Mouse (Mus musculus): ENCODE results near the gene Rab34. TPM values are rescaled to one million over a fixed set of nuclear protein-coding genes. Genes with fewer than 3 reads are reported as not detected.
"Not testable (repeated sequence)": the region's sequence is repeated elsewhere in the genome, so short reads cannot be mapped to it uniquely, and the experiment has no call there.

Rab34 gene
- total and polyA plus RNA-seq, 3 experiments, result 8.2 to 17.2 (median 9.8) TPM

DNA sequence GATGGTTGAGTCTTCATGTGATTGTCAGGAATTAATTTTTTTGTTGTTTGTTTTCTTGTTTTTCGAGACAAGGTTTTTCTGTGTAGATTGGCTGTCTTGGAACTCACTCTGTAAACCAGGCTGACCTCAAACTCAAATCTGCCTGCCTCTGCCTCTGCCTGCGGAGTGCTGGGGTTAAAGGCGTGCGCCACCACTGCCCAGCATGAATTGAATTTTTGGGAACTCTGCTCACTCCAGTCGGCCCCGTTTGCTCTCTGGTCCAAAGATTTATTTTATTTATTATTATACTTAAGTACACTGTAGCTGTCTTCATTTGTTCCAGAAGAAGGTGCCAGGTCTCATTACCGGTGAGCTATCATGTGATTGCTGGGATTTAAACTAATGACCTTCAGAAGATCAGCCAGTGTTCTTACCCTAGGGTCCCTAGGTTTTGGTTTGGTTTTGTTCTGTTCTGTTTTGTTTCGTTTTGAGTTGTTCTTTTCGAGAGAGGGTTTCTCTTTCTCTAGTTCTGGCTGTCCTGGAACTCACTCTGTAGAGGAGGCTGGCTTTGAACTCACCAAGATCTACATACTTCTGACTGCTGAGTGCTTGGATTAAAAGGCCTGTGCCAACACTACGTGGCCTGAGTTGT is 4.2 kb upstream of the Rab34 start:
- Histone ChIP-seq H3K27me3 (ENCODE audit: control insufficient read depth, insufficient read depth, low read length) (no peaks in the 10 kb centered on the region), H3K36me3 (ENCODE audit: control insufficient read depth, insufficient read depth, low read length) (peaks cover 11% of the 10 kb centered on the region), H3K9ac (ENCODE audit: low read depth, low read length) (no peak overlapping the region), H3K4me1 (ENCODE audit: control insufficient read depth, insufficient read depth, low read length) (peaks cover 2% of the 10 kb centered on the region), H3K79me2 (replicated peaks; ENCODE audit: control insufficient read depth, insufficient read depth, low read length) (no peaks in the 10 kb centered on the region), H3K4me3 (peak overlapping the region; percentile 96), H3K27ac (no peak overlapping the region; the same call in 1 of the 2 replicates)
- WGBS, result 51% methylated on average over 10 of the region's 10 CpGs
- TF ChIP-seq POLR2A (IDR thresholded peaks at IDR 0.05; ENCODE audit: insufficient read depth, low read depth, low read length) (no peak), CTCF (IDR thresholded peaks at IDR 0.05) (no peak), EP300 (IDR thresholded peaks at IDR 0.05; ENCODE audit: insufficient read depth, low read depth, low read length) (no peak)
- intact Hi-C loops (cut with DNase I), result no loop called here
- DNase-seq, result no peak

GRCm38 (mm10) chr11:78184702-78185101 is 3.5 kb upstream of the Rab34 start:
- H3K36me3 ChIP-seq (ENCODE audit: control insufficient read depth, insufficient read depth, low read length), result peaks cover 11% of the 10 kb centered on the region
- H3K79me2 ChIP-seq (replicated peaks; ENCODE audit: control insufficient read depth, insufficient read depth, low read length); H3K27me3 ChIP-seq (ENCODE audit: control insufficient read depth, insufficient read depth, low read length); H3K9ac ChIP-seq (ENCODE audit: low read depth, low read length); DNase-seq; H3K4me3 ChIP-seq; H3K27ac ChIP-seq; H3K4me1 ChIP-seq (ENCODE audit: control insufficient read depth, insufficient read depth, low read length); intact Hi-C loops (cut with DNase I): not testable (repeated sequence)
- WGBS, result 92% methylated on average over 6 of the region's 6 CpGs

GRCm38 (mm10) chr11:78189234-78190040 is 1.2 kb downstream of the Rab34 start:
- 0 out of 2 replicates have a peak, but pooled peaks cover 1% of the 10 kb centered on the region for H3K4me1 ChIP-seq (ENCODE audit: control insufficient read depth, insufficient read depth, low read length)
- peak overlapping the region; percentile 78 for H3K9ac ChIP-seq (ENCODE audit: low read depth, low read length)
- peak; percentile 54 to 66 for DNase-seq
- intact Hi-C loops (cut with DNase I), result no loop called here
- H3K79me2 ChIP-seq (replicated peaks; ENCODE audit: control insufficient read depth, insufficient read depth, low read length), result no peaks in the 10 kb centered on the region
- H3K27ac ChIP-seq, result peak overlapping the region; percentile 64
- H3K27me3 ChIP-seq (ENCODE audit: control insufficient read depth, insufficient read depth, low read length), result no peaks in the 10 kb centered on the region
- TF ChIP-seq CTCF (IDR thresholded peaks at IDR 0.05), result no peak
- no peak for TF ChIP-seq EP300 (IDR thresholded peaks at IDR 0.05; ENCODE audit: insufficient read depth, low read depth, low read length)
- no peak for TF ChIP-seq POLR2A (IDR thresholded peaks at IDR 0.05; ENCODE audit: insufficient read depth, low read depth, low read length)
- H3K36me3 ChIP-seq (ENCODE audit: control insufficient read depth, insufficient read depth, low read length), result no peaks in the 10 kb centered on the region
- H3K4me3 ChIP-seq, result peak overlapping the region; percentile 73
- 4% methylated on average over 42 of the region's 42 CpGs for WGBS

DNA sequence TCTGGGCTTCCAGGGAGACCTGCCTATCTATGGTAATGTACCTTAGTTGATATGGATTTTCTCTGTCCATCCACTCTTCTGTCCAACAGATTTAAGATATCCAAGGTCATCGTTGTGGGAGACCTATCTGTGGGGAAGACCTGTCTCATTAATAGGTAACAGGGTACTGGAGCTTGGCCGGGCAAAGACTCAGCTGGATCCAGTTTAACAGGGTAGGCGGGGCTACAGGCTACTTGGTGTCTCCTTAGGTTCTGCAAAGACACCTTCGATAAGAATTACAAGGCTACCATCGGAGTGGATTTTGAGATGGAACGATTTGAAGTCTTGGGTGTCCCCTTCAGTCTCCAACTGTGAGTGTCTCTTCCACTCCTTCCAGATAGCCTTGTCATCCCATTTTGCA is 1.8 kb downstream of the Rab34 start:
- Histone ChIP-seq H3K36me3 (ENCODE audit: control insufficient read depth, insufficient read depth, low read length) (no peaks in the 10 kb centered on the region), H3K27me3 (ENCODE audit: control insufficient read depth, insufficient read depth, low read length) (no peaks in the 10 kb centered on the region), H3K9ac (ENCODE audit: low read depth, low read length) (no peak overlapping the region), H3K27ac (no peak overlapping the region), H3K4me3 (no peak overlapping the region), H3K79me2 (replicated peaks; ENCODE audit: control insufficient read depth, insufficient read depth, low read length) (no peaks in the 10 kb centered on the region), H3K4me1 (ENCODE audit: control insufficient read depth, insufficient read depth, low read length) (peaks cover 3% of the 10 kb centered on the region; the same call in 1 of the 2 replicates)
- intact Hi-C loops (cut with DNase I), result no loop called here
- DNase-seq, result no peak
- WGBS, result 81% methylated on average over 6 of the region's 6 CpGs
- TF ChIP-seq CTCF (IDR thresholded peaks at IDR 0.05), result no peak
- TF ChIP-seq POLR2A (IDR thresholded peaks at IDR 0.05; ENCODE audit: insufficient read depth, low read depth, low read length), result no peak

DNA sequence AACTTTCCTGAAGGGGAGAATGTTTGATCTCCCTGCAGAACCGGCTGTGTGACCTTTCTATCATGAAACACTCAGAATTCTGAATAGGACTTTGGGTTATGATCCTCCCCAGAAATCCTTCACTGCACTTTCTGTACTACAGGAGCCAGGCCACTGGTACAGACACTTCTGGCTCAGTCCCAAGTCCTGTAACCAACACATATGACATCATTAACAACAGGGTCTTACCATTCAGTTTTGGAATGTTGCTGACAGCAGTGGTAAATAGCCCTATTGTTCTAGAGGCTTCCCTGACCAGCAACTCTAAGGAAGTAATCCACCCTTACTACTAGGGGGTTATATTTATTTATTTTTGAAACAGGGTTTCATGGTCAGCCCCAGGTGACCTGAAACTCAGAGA is 4.9 kb downstream of the Rab34 start, which contains the start of gene Proca1:
Gene Proca1, plus strand, starts transcription at position 280 of the 400 bp plus-strand sequence.
- H3K4me3 ChIP-seq, result no peak within 1 kb of the TSS
- no peaks in the 10 kb centered on the region for H3K36me3 ChIP-seq (ENCODE audit: control insufficient read depth, insufficient read depth, low read length)

More for the DNA sequence above, 4.9 kb downstream of the Rab34 start, which contains the start of gene Proca1:
- peaks cover 4% of the 10 kb centered on the region; the same call in 1 of the 2 replicates for H3K4me1 ChIP-seq (ENCODE audit: control insufficient read depth, insufficient read depth, low read length)
- WGBS, result 64% methylated on average over 1 of the region's 1 CpGs
- DNase-seq, result no peak
- TF ChIP-seq CTCF (IDR thresholded peaks at IDR 0.05), result no peak
- TF ChIP-seq EP300 (IDR thresholded peaks at IDR 0.05; ENCODE audit: insufficient read depth, low read depth, low read length), result no peak
- TF ChIP-seq POLR2A (IDR thresholded peaks at IDR 0.05; ENCODE audit: insufficient read depth, low read depth, low read length), result no peak
- no peak within 1 kb of the TSS for H3K27ac ChIP-seq
- intact Hi-C loops (cut with DNase I), result no loop called here
- no peaks in the 10 kb centered on the region for H3K27me3 ChIP-seq (ENCODE audit: control insufficient read depth, insufficient read depth, low read length)
- H3K79me2 ChIP-seq (replicated peaks; ENCODE audit: control insufficient read depth, insufficient read depth, low read length), result no peaks in the 10 kb centered on the region
- H3K9ac ChIP-seq (ENCODE audit: low read depth, low read length), result no peak within 1 kb of the TSS
